Mouse (Mus musculus): ENCODE results near the gene Fam162a.

- no peak for TF ChIP-seq CTCF (IDR thresholded peaks at IDR 0.05; ENCODE audit: low read depth, low read length)
- TF ChIP-seq POLR2A (IDR thresholded peaks at IDR 0.05; ENCODE audit: extremely low read depth, insufficient read depth, low read length) = no peak
Measured at GRCm38 (mm10) chr16:36051491-36051890, 19.9 kb downstream of the Fam162a start.

All from liver, adult 2 months (tissue).